Mouse (Mus musculus): ENCODE data around the gene Spock1. TPM values are rescaled to one million over a fixed set of nuclear protein-coding genes. Genes with fewer than 3 reads are reported as not detected.

Spock1 gene
- polyA plus RNA-seq, 1 experiment from 2014 or later: 12.0 TPM

- Histone ChIP-seq H3K9ac (no peak overlapping the region), H3K27me3 (no peaks in the 10 kb centered on the region), H3K36me3 (no peaks in the 10 kb centered on the region), H3K9me3 (no peaks in the 10 kb centered on the region), H3K4me3 (no peak overlapping the region), H3K4me2 (no peak overlapping the region), H3K4me1 (peaks cover 8% of the 10 kb centered on the region; the same call in 1 of the 2 replicates), H3K27ac (no peak overlapping the region)
- no peak for ATAC-seq (ENCODE audit: insufficient number of reproducible peaks, insufficient read depth, low FRiP score, low TSS enrichment, low read depth)
- 86% methylated on average over 2 of the region's 2 CpGs for WGBS
These were observed 228.5 kb downstream of the Spock1 start for GRCm38 (mm10) chr13:57679591-57679990.

- H3K4me1 ChIP-seq: peaks cover 8% of the 10 kb centered on the region; the same call in 1 of the 2 replicates
- H3K4me3 ChIP-seq: no peak overlapping the region
- no peaks in the 10 kb centered on the region for H3K36me3 ChIP-seq
- H3K27ac ChIP-seq: no peak overlapping the region
- no peaks in the 10 kb centered on the region for H3K27me3 ChIP-seq
- H3K9me3 ChIP-seq: no peaks in the 10 kb centered on the region
- ATAC-seq (ENCODE audit: insufficient number of reproducible peaks, insufficient read depth, low FRiP score, low TSS enrichment, low read depth): no peak
- no peak overlapping the region for H3K4me2 ChIP-seq
- H3K9ac ChIP-seq: no peak overlapping the region
- WGBS: 94% methylated on average over 1 of the region's 1 CpGs
These were observed 231.3 kb downstream of the Spock1 start for GRCm38 (mm10) chr13:57676820-57677219.

- Histone ChIP-seq H3K4me3 (no peak overlapping the region), H3K27ac (no peak overlapping the region), H3K4me2 (no peak overlapping the region), H3K36me3 (no peaks in the 10 kb centered on the region), H3K9ac (no peak overlapping the region), H3K9me3 (no peaks in the 10 kb centered on the region), H3K4me1 (no peaks in the 10 kb centered on the region), H3K27me3 (no peaks in the 10 kb centered on the region)
- 84% methylated on average over 1 of the region's 1 CpGs for WGBS
- no peak for ATAC-seq (ENCODE audit: insufficient number of reproducible peaks, insufficient read depth, low FRiP score, low TSS enrichment, low read depth)
These were observed 234.7 kb downstream of the Spock1 start for GRCm38 (mm10) chr13:57673399-57673798.

- ATAC-seq (ENCODE audit: insufficient number of reproducible peaks, insufficient read depth, low FRiP score, low TSS enrichment, low read depth): no peak
- Histone ChIP-seq H3K4me3 (no peak overlapping the region), H3K4me1 (peaks cover 3% of the 10 kb centered on the region; the same call in 1 of the 2 replicates), H3K27me3 (no peaks in the 10 kb centered on the region), H3K9me3 (no peaks in the 10 kb centered on the region), H3K36me3 (no peaks in the 10 kb centered on the region), H3K27ac (no peak overlapping the region), H3K9ac (no peak overlapping the region), H3K4me2 (no peak overlapping the region)
- WGBS: 80% methylated on average over 3 of the region's 3 CpGs
These were observed 235.4 kb downstream of the Spock1 start for GRCm38 (mm10) chr13:57672762-57673161.

GRCm38 (mm10) chr13:57671919-57672318 is 236.2 kb downstream of the Spock1 start:
- H3K9me3 ChIP-seq: no peaks in the 10 kb centered on the region
- H3K27ac ChIP-seq: no peak overlapping the region
- no peak overlapping the region for H3K4me2 ChIP-seq
- no peaks in the 10 kb centered on the region for H3K27me3 ChIP-seq
- 73% methylated on average over 9 of the region's 9 CpGs for WGBS
- no peaks in the 10 kb centered on the region for H3K36me3 ChIP-seq
- H3K4me3 ChIP-seq: no peak overlapping the region
- H3K9ac ChIP-seq: no peak overlapping the region
- H3K4me1 ChIP-seq: peaks cover 5% of the 10 kb centered on the region
- no peak for ATAC-seq (ENCODE audit: insufficient number of reproducible peaks, insufficient read depth, low FRiP score, low TSS enrichment, low read depth)

DNA sequence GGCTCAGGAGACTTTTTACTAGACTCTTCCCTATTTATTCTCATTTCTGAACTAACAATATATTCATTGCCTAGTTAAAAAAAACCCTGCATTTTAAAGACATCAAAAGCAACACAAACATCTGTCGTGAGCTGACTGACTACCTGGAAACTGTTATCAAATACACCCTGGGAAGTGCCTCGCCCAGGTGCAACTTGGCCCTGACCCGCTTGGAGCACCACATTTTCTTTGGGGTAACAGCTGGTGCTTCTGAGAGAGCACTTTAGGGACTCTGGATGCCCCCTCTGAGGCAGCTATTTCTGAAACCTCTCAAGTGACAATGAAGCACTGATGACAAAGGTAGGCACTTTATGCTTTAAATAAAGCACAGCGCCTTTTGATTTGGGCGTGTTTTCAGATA is 236.8 kb downstream of the Spock1 start:
- 78% methylated on average over 5 of the region's 5 CpGs for WGBS
- H3K4me1 ChIP-seq: peaks cover 11% of the 10 kb centered on the region
- H3K4me3 ChIP-seq: no peak overlapping the region
- no peak overlapping the region for H3K4me2 ChIP-seq
- no peaks in the 10 kb centered on the region for H3K9me3 ChIP-seq
- no peak for ATAC-seq (ENCODE audit: insufficient number of reproducible peaks, insufficient read depth, low FRiP score, low TSS enrichment, low read depth)
- H3K27me3 ChIP-seq: peaks cover 3% of the 10 kb centered on the region; the same call in 1 of the 2 replicates
- H3K36me3 ChIP-seq: no peaks in the 10 kb centered on the region
- no peak overlapping the region for H3K27ac ChIP-seq
- no peak overlapping the region for H3K9ac ChIP-seq

DNA sequence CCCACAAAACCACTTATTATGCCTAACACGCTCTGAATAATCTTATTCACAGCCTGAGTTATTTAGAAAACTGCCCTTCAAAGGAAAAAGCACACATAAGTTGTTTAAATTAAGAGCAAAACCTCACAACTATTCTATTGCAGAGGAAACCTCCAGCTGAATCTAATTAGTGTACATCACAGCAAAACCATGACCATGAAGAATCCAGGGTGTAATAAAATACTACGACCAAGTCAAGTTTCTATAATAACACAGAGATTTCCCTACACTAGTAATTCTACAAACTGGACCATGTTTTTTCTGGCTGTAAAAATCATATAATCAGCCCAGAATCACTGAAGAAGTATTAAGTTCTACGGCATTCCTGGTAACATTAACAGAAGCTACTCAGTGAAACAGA is 240.5 kb downstream of the Spock1 start:
- no peak for ATAC-seq (ENCODE audit: insufficient number of reproducible peaks, insufficient read depth, low FRiP score, low TSS enrichment, low read depth)
- no peak overlapping the region for H3K27ac ChIP-seq
- H3K4me3 ChIP-seq: no peak overlapping the region
- 28% methylated on average over 3 of the region's 3 CpGs for WGBS
- peaks cover 12% of the 10 kb centered on the region for H3K4me1 ChIP-seq
- peaks cover 5% of the 10 kb centered on the region; the same call in 1 of the 2 replicates for H3K27me3 ChIP-seq
- H3K9me3 ChIP-seq: no peaks in the 10 kb centered on the region
- no peak overlapping the region for H3K9ac ChIP-seq
- no peaks in the 10 kb centered on the region for H3K36me3 ChIP-seq
- no peak overlapping the region for H3K4me2 ChIP-seq

- WGBS: 52% methylated on average over 9 of the region's 9 CpGs
- no peak overlapping the region for H3K9ac ChIP-seq
- no peaks in the 10 kb centered on the region for H3K36me3 ChIP-seq
- no peak for ATAC-seq (ENCODE audit: insufficient number of reproducible peaks, insufficient read depth, low FRiP score, low TSS enrichment, low read depth)
- peaks cover 5% of the 10 kb centered on the region; the same call in 1 of the 2 replicates for H3K27me3 ChIP-seq
- no peak overlapping the region for H3K27ac ChIP-seq
- H3K4me1 ChIP-seq: peaks cover 12% of the 10 kb centered on the region
- no peaks in the 10 kb centered on the region for H3K9me3 ChIP-seq
- H3K4me2 ChIP-seq: no peak overlapping the region
- H3K4me3 ChIP-seq: no peak overlapping the region
These were observed 241.8 kb downstream of the Spock1 start for GRCm38 (mm10) chr13:57666173-57666842.

- H3K27ac ChIP-seq: no peak overlapping the region
- no peak overlapping the region for H3K4me2 ChIP-seq
- no peaks in the 10 kb centered on the region for H3K9me3 ChIP-seq
- H3K9ac ChIP-seq: no peak overlapping the region
- no peaks in the 10 kb centered on the region for H3K36me3 ChIP-seq
- H3K4me1 ChIP-seq: peaks cover 12% of the 10 kb centered on the region
- ATAC-seq (ENCODE audit: insufficient number of reproducible peaks, insufficient read depth, low FRiP score, low TSS enrichment, low read depth): no peak
- H3K27me3 ChIP-seq: peaks cover 5% of the 10 kb centered on the region; the same call in 1 of the 2 replicates
- no peak overlapping the region for H3K4me3 ChIP-seq
- WGBS: 78% methylated on average over 4 of the region's 4 CpGs
These were observed 245.6 kb downstream of the Spock1 start for GRCm38 (mm10) chr13:57662554-57662953.

DNA sequence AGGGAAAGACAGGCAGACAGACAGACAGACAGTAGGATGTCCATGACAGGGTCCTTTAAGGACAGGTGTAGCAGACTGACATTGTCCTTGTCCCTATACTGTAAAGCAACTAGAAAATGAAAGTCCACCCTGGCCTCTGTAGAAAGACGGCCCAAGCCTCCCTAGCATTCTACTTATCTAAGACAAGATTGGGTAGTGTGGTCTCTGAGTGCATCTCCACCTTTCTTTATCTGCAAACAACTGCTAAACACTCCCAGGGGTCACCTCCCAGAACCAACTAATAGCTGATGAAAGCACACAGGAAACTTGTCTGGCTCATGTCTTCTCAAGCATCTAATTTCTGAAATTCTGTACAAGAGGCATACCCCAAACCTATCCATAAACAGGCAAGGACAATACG is 247.6 kb downstream of the Spock1 start:
- Histone ChIP-seq H3K4me1 (peaks cover 8% of the 10 kb centered on the region; the same call in 1 of the 2 replicates), H3K36me3 (no peaks in the 10 kb centered on the region), H3K27ac (no peak overlapping the region), H3K4me2 (no peak overlapping the region), H3K4me3 (no peak overlapping the region), H3K9me3 (no peaks in the 10 kb centered on the region), H3K9ac (no peak overlapping the region), H3K27me3 (peaks cover 10% of the 10 kb centered on the region; the same call in 1 of the 2 replicates)
- WGBS: 79% methylated on average over 2 of the region's 2 CpGs
- no peak for ATAC-seq (ENCODE audit: insufficient number of reproducible peaks, insufficient read depth, low FRiP score, low TSS enrichment, low read depth)

DNA sequence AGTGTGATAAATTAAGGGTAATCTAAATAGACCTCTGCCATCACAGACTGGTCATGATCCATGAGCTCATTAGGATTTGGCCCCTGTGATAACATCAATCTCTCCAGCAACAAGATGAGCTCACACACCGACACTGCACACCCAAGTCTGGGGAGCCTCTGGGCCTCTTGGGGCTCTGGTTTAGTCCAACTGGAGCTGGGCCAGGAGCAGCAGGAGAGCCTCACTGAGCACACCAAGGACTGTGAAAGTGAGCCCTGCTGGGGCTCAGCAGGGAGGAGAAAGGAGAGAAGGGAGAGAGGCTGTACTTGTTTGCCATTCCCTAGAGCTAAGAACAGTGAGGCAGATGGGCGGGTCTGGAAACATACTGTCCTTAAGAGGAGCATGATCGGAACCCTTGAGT is 248.3 kb downstream of the Spock1 start:
- ATAC-seq (ENCODE audit: insufficient number of reproducible peaks, insufficient read depth, low FRiP score, low TSS enrichment, low read depth): no peak
- peaks cover 12% of the 10 kb centered on the region; the same call in 1 of the 2 replicates for H3K27me3 ChIP-seq
- no peak overlapping the region for H3K27ac ChIP-seq
- H3K4me1 ChIP-seq: peaks cover 8% of the 10 kb centered on the region; the same call in 1 of the 2 replicates
- WGBS: 82% methylated on average over 3 of the region's 3 CpGs
- H3K36me3 ChIP-seq: no peaks in the 10 kb centered on the region
- H3K9ac ChIP-seq: no peak overlapping the region
- no peak overlapping the region for H3K4me3 ChIP-seq
- no peak overlapping the region for H3K4me2 ChIP-seq
- H3K9me3 ChIP-seq: no peaks in the 10 kb centered on the region

DNA sequence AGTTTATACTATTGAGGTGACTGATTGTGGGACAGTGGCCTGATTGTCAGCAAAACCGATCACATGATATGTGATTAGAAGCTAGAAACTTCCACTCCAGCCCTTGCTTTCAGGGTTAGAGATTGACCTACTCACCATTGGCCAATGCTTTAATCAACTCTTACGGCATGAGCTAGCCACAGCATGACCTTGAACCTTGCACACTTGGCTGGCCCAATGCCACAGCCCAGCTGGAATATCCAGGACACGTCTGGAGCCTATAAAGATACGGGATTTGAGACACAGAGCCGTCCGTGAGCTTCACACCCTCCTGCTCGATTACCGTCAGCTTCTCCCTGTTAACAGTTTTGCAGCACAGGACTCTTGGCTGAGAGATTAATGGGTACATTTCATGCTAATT is 251.5 kb downstream of the Spock1 start:
- WGBS: 56% methylated on average over 8 of the region's 8 CpGs
- no peak overlapping the region for H3K4me2 ChIP-seq

More for the DNA sequence above, 251.5 kb downstream of the Spock1 start:
- no peak for ATAC-seq (ENCODE audit: insufficient number of reproducible peaks, insufficient read depth, low FRiP score, low TSS enrichment, low read depth)
- Histone ChIP-seq H3K4me3 (no peak overlapping the region), H3K4me1 (peaks cover 8% of the 10 kb centered on the region; the same call in 1 of the 2 replicates), H3K36me3 (no peaks in the 10 kb centered on the region), H3K27ac (no peak overlapping the region), H3K9me3 (no peaks in the 10 kb centered on the region), H3K9ac (no peak overlapping the region), H3K27me3 (peaks cover 12% of the 10 kb centered on the region; the same call in 1 of the 2 replicates)

Measured in embryonic facial prominence, embryonic 13.5 days (tissue).